Mouse (Mus musculus) liver, adult 2 months (tissue): ENCODE measurements around the gene Fhl3.

Experiments used
- CTCF ChIP-seq: fragments of 200-500 bp; IDR thresholded peaks from 2 replicates; pipeline ENCODE4 v1.5.1; 2011; ENCODE audit warnings: low read depth, low read length, control low read depth
- POLR2A ChIP-seq: fragments of 200-500 bp; IDR thresholded peaks from 2 replicates; pipeline ENCODE4 v1.6.1; 2011; ENCODE audit warnings: low read length, control low read depth; ENCODE audit not compliant: insufficient read depth; ENCODE audit errors: extremely low read depth

DNA sequence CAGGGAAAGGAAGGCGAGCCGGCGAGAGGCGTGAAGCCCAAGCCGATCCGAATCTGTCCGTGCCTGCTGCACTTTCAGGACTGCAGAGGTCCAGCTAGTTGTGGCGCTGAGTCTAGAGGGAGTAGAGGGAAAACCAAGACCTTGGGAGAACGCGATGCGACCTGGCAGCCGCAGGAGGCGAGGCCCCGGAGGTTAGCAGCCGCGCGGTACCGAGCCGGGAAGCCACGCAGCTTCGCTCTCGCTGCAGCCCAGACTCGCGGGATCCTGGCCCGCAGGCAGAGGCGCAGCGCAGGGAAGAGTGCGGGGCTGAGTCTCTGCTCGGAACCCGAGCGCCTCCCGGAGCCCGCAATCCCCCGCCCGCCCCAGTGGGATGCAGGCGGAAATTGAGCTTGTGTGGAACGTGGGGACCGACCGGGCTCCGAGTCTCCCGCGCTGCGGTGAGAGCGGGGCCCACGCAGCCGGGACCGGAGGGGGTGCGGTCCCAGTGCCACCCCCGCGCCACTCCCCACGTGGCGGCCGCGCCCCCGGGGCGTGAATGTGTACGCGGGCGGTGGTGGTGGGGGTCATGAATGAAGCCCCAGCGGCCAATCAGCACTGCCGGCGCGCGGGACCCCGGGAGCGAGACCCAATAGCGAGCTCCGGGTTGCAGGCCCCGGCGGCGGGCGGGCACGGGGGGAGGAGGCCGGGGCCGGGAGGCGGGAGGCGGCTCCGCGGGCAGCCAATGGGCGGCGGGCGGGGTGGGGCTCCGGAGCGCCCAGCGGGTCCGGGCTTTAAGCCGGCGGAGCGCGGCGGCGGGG lies 43.4 kb upstream of the Fhl3 start:
- TF ChIP-seq CTCF, result no peak
- TF ChIP-seq POLR2A, result no peak
